Mouse (Mus musculus) ES-Bruce4 (cell line): Measurements from ENCODE around the gene Usp30.

ENCODE experiments used
- CTCF ChIP-seq: IDR thresholded peaks from one replicate; pipeline ENCODE4 v1.8.1; 2011; ENCODE audit warnings: low read depth, low read length
- EP300 ChIP-seq: IDR thresholded peaks from 2 replicates; pipeline ENCODE4 v1.6.1; 2011; ENCODE audit warnings: low read depth, low read length; ENCODE audit not compliant: insufficient read depth

DNA sequence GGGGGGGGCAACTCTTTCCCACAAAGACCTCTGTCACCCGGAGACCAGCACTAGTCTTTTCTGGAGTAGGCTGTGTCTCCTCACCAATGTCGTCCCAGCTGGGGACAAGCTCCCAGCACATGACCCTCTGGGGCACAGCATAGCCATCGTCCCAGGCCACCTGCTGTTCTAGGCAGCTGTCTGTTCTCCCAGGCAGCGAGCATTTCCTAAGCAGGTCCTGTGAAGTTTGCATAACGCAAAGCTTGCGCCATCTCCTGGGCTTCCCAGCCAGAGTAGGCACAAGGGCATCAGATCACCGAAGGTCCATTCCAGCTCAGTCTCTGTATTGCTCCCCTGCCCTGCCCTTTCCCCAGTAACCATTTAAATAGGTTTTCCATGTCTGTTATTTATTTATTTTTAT is 92.0 kb downstream of the Usp30 start:
- TF ChIP-seq CTCF: no peak
- TF ChIP-seq EP300: no peak
